Mouse (Mus musculus): ENCODE results near the gene Vmo1. TPM values are rescaled to one million over a fixed set of nuclear protein-coding genes. Genes with fewer than 3 reads are reported as not detected.
A peak's percentile ranks its signal among the peaks of the same experiment; 100 is the strongest.

The Vmo1 gene
- total and polyA plus RNA-seq, 3 experiments = not detected

GRCm38 (mm10) chr11:70506385-70506784, 8.0 kb downstream of the Vmo1 start (continued):
- TF ChIP-seq POLR2AphosphoS5 (IDR thresholded peaks at IDR 0.05; ENCODE audit: borderline replicate concordance, low read depth, low read length) = no peak
- TF ChIP-seq BHLHE40 (IDR thresholded peaks at IDR 0.05; ENCODE audit: borderline replicate concordance, low read depth, low read length) = 0 out of 2 replicates have a peak, but pooled peaks have one; percentile 18

GRCm38 (mm10) chr11:70504970-70505369, 9.4 kb downstream of the Vmo1 start, which contains the start of gene Tm4sf5:
Tm4sf5 (plus strand) TSS chr11:70505244.
- Histone ChIP-seq H3K27ac (ENCODE audit: control insufficient read depth, low read depth, low read length) (no peak within 1 kb of the TSS), H3K9me3 (replicated peaks; ENCODE audit: insufficient read depth, low read length) (no peaks in the 10 kb centered on the region), H3K9ac (ENCODE audit: control insufficient read depth, low read depth, low read length, poor library complexity, severe bottlenecking) (no peak within 1 kb of the TSS; the same call in none of the 2 replicates), H3K27me3 (ENCODE audit: control insufficient read depth in 1 of 2, insufficient read depth in 2 of 2, low read length in 2 of 2) (peaks cover 12 to 17% of the 10 kb centered on the region in 2 experiments), H3K4me1 (ENCODE audit: control insufficient read depth in 1 of 2, insufficient read depth in 2 of 2, low read length in 2 of 2) (peaks cover 0 to 18% of the 10 kb centered on the region in 2 experiments; a peak in 2 of 4 replicates), H3K79me2 (ENCODE audit: control insufficient read depth, insufficient read depth, low read length, poor library complexity) (no peaks in the 10 kb centered on the region), H3K36me3 (ENCODE audit: control insufficient read depth in 1 of 2, insufficient read depth in 2 of 2, low read length in 2 of 2) (peaks cover 0 to 12% of the 10 kb centered on the region in 2 experiments; a peak in 2 of 4 replicates), H3K4me3 (ENCODE audit: control insufficient read depth in 1 of 2, insufficient read depth in 1 of 2, low read depth in 2 of 2, low read length in 2 of 2) (peak within 1 kb of the TSS in 1 of 2 experiments; percentile 65; a peak in 3 of 4 replicates)
- peak; percentile 57 for DNase-seq (ENCODE audit: low read depth, low spot score)
- no peak for TF ChIP-seq ZNF384 (IDR thresholded peaks at IDR 0.05; ENCODE audit: low read depth, low read length)
- TF ChIP-seq CTCF (IDR thresholded peaks at IDR 0.05 in 2 of 3, conservative IDR thresholded peaks at IDR 0.05 in 1 of 3; ENCODE audit: control insufficient read depth in 1 of 3, insufficient read depth in 1 of 3, low read depth in 2 of 3, low read length in 3 of 3, poor library complexity in 1 of 3, severe bottlenecking in 1 of 3) = no peak
- peak; percentile 49; the same call in 1 of the 2 replicates for TF ChIP-seq MAZ (IDR thresholded peaks at IDR 0.05; ENCODE audit: low read depth, low read length)
- TF ChIP-seq CHD1 (IDR thresholded peaks at IDR 0.05; ENCODE audit: low read depth, low read length) = no peak
- peak; percentile 32; the same call in 1 of the 2 replicates for TF ChIP-seq SIN3A (IDR thresholded peaks at IDR 0.05; ENCODE audit: low read length)
- peak; percentile 14; the same call in 1 of the 2 replicates for TF ChIP-seq SMC3 (IDR thresholded peaks at IDR 0.05; ENCODE audit: low read depth, low read length)
- no peak for TF ChIP-seq MYB (IDR thresholded peaks at IDR 0.05; ENCODE audit: low read depth, low read length)
- 0 out of 2 replicates have a peak, but pooled peaks have one; percentile 54 for TF ChIP-seq ETS1 (IDR thresholded peaks at IDR 0.05; ENCODE audit: low read depth, low read length)
- TF ChIP-seq TCF12 (IDR thresholded peaks at IDR 0.05; ENCODE audit: low read depth, low read length) = peak; percentile 39; the same call in 1 of the 2 replicates
- no peak for TF ChIP-seq MXI1 (IDR thresholded peaks at IDR 0.05; ENCODE audit: low read depth, low read length)
- TF ChIP-seq MYC (IDR thresholded peaks at IDR 0.05; ENCODE audit: low read depth, low read length) = no peak
- TF ChIP-seq EP300 (IDR thresholded peaks at IDR 0.05; ENCODE audit: low read depth in 1 of 2, low read length in 2 of 2) = peak; percentile 27 to 32; a peak in 1 of 4 replicates
- no peak for TF ChIP-seq KAT2A (conservative IDR thresholded peaks at IDR 0.05; ENCODE audit: low read depth, low read length)
- TF ChIP-seq GATA1 (IDR thresholded peaks at IDR 0.05; ENCODE audit: low read depth, low read length) = peak; percentile 52; the same call in 1 of the 2 replicates

GRCm38 (mm10) chr11:70502018-70502417, 12.4 kb downstream of the Vmo1 start:
- Histone ChIP-seq H3K27me3 (ENCODE audit: control insufficient read depth in 1 of 2, insufficient read depth in 2 of 2, low read length in 2 of 2) (peaks cover 12 to 19% of the 10 kb centered on the region in 2 experiments), H3K27ac (ENCODE audit: control insufficient read depth, low read depth, low read length) (no peak overlapping the region), H3K9ac (ENCODE audit: control insufficient read depth, low read depth, low read length, poor library complexity, severe bottlenecking) (no peak overlapping the region), H3K36me3 (ENCODE audit: control insufficient read depth in 1 of 2, insufficient read depth in 2 of 2, low read length in 2 of 2) (peaks cover 0 to 12% of the 10 kb centered on the region in 2 experiments; a peak in 2 of 4 replicates), H3K4me1 (ENCODE audit: control insufficient read depth in 1 of 2, insufficient read depth in 2 of 2, low read length in 2 of 2) (peaks cover 0 to 13% of the 10 kb centered on the region in 2 experiments; a peak in 2 of 4 replicates), H3K9me3 (replicated peaks; ENCODE audit: insufficient read depth, low read length) (no peaks in the 10 kb centered on the region), H3K79me2 (ENCODE audit: control insufficient read depth, insufficient read depth, low read length, poor library complexity) (no peaks in the 10 kb centered on the region), H3K4me3 (ENCODE audit: control insufficient read depth in 1 of 2, insufficient read depth in 1 of 2, low read depth in 2 of 2, low read length in 2 of 2) (no peak overlapping the region)
- TF ChIP-seq POLR2A (IDR thresholded peaks at IDR 0.05; ENCODE audit: control insufficient read depth in 1 of 2, insufficient read depth in 1 of 2, low read depth in 1 of 2, low read length in 2 of 2, poor library complexity in 1 of 2) (no peak), CTCF (IDR thresholded peaks at IDR 0.05 in 2 of 3, conservative IDR thresholded peaks at IDR 0.05 in 1 of 3; ENCODE audit: control insufficient read depth in 1 of 3, insufficient read depth in 1 of 3, low read depth in 2 of 3, low read length in 3 of 3, poor library complexity in 1 of 3, severe bottlenecking in 1 of 3) (no peak), ZMIZ1 (IDR thresholded peaks at IDR 0.05; ENCODE audit: low read depth, low read length) (no peak), TBP (IDR thresholded peaks at IDR 0.05; ENCODE audit: low read depth, low read length) (no peak), SIN3A (IDR thresholded peaks at IDR 0.05; ENCODE audit: low read length) (no peak), E2F4 (IDR thresholded peaks at IDR 0.05; ENCODE audit: borderline replicate concordance, low read depth, low read length) (no peak), ELF1 (IDR thresholded peaks at IDR 0.05; ENCODE audit: low read depth, low read length) (no peak), NELFE (IDR thresholded peaks at IDR 0.05; ENCODE audit: low read depth, low read length) (no peak), POLR2AphosphoS2 (IDR thresholded peaks at IDR 0.05; ENCODE audit: low read length) (no peak), POLR2AphosphoS5 (IDR thresholded peaks at IDR 0.05; ENCODE audit: borderline replicate concordance, low read depth, low read length) (no peak), TCF12 (IDR thresholded peaks at IDR 0.05; ENCODE audit: low read depth, low read length) (no peak), MAX (IDR thresholded peaks at IDR 0.05; ENCODE audit: low read length) (no peak), ZNF384 (IDR thresholded peaks at IDR 0.05; ENCODE audit: low read depth, low read length) (no peak), CHD1 (IDR thresholded peaks at IDR 0.05; ENCODE audit: low read depth, low read length) (no peak), TAL1 (IDR thresholded peaks at IDR 0.05; ENCODE audit: low read length) (no peak), ETS1 (IDR thresholded peaks at IDR 0.05; ENCODE audit: low read depth, low read length) (no peak), MAZ (IDR thresholded peaks at IDR 0.05; ENCODE audit: low read depth, low read length) (no peak)
- DNase-seq (ENCODE audit: low read depth, low spot score) = no peak

All from MEL (cell line).